Mouse (Mus musculus) activated CD4-positive, CD25-positive, alpha-beta regulatory T cell, adult 9 weeks (primary cell): ENCODE measurements around the gene Tyw1. TPM values are rescaled to one million over a fixed set of nuclear protein-coding genes. Genes with fewer than 3 reads are reported as not detected.

Experiments used
- polyA plus RNA-seq: library from polyadenylated mRNA; unstranded; fragments of 100-300 nt; shearing (Covaris generic); gene quantifications from one replicate; pipeline ENCODE4 v1.2.1, GENCODE M21; 2017

Tyw1 gene
- 42.6 TPM for polyA plus RNA-seq

GRCm38 (mm10) chr5:130255017-130255720 is at the start of gene Tyw1, which contains the start of gene Sbds:
Gene Tyw1, plus strand, starts transcription at chr5:130255619.
Gene Sbds, minus strand, starts transcription at chr5:130255530.

GRCm38 (mm10) chr5:130216781-130217180 is 38.6 kb upstream of the Tyw1 start, which contains the start of gene Tmem248:
Gene Tmem248, plus strand, starts transcription at chr5:130217081.

GRCm38 (mm10) chr5:130369237-130369636 is 113.8 kb downstream of the Tyw1 start, which contains the start of gene Caln1:
Gene Caln1, plus strand, starts transcription at chr5:130369455.

GRCm38 (mm10) chr5:130384222-130384912 is 128.9 kb downstream of the Tyw1 start, which contains the start of gene A330070K13Rik:
Gene A330070K13Rik, minus strand, starts transcription at chr5:130384631.

Other genes starting within 250 kb of the Tyw1 start
- gene Asl, start 226.4 kb upstream of the Tyw1 start, polyA plus RNA-seq = 79.8 TPM
- 52.4 TPM for gene Crcp, start 226.3 kb upstream of the Tyw1 start, polyA plus RNA-seq
- 1.4 TPM for gene Tpst1, start 182.3 kb upstream of the Tyw1 start, polyA plus RNA-seq
- 5.8 TPM for gene Kctd7, start 110.8 kb upstream of the Tyw1 start, polyA plus RNA-seq
- gene Rabgef1, start 83.8 kb upstream of the Tyw1 start, polyA plus RNA-seq = 46.2 TPM
- gene Tmem248, start 38.5 kb upstream of the Tyw1 start, polyA plus RNA-seq = 6.9 TPM
- gene Sbds, start 89 bp upstream of the Tyw1 start, polyA plus RNA-seq = 104 TPM
- gene Caln1, start 113.8 kb downstream of the Tyw1 start, polyA plus RNA-seq = not detected
- not detected for gene A330070K13Rik, start 129.0 kb downstream of the Tyw1 start, polyA plus RNA-seq